Mouse (Mus musculus): ENCODE results near the gene Med11.
"Not testable (repeated sequence)": the region's sequence is repeated elsewhere in the genome, so short reads cannot be mapped to it uniquely, and the experiment has no call there.

The Med11 gene

DNA sequence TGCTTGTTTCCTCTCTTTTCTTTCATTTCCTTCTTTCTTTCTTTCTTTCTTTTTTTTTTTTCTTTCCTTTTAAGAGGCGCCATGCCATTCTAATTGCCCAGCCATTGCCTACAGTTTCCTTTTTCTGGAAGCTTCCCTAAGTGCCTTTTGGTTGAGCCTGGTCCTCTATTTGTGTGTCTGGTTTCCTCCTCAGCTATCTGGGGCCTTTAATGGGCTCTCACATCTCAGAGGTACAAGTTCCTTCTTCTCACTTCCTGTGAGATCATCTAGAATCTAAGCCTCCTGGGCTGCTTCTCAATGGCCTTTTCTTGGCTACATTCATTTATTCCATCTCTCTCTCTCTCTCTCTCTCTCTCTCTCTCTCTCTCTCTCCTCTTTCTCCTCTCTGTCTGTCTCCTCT lies 4.3 kb upstream of the Med11 start:
- no peak for DNase-seq (ENCODE audit: low spot score)

GRCm38 (mm10) chr11:70450926-70451325 lies 793 bp upstream of the Med11 start:
- no peak for DNase-seq (ENCODE audit: low spot score)

DNA sequence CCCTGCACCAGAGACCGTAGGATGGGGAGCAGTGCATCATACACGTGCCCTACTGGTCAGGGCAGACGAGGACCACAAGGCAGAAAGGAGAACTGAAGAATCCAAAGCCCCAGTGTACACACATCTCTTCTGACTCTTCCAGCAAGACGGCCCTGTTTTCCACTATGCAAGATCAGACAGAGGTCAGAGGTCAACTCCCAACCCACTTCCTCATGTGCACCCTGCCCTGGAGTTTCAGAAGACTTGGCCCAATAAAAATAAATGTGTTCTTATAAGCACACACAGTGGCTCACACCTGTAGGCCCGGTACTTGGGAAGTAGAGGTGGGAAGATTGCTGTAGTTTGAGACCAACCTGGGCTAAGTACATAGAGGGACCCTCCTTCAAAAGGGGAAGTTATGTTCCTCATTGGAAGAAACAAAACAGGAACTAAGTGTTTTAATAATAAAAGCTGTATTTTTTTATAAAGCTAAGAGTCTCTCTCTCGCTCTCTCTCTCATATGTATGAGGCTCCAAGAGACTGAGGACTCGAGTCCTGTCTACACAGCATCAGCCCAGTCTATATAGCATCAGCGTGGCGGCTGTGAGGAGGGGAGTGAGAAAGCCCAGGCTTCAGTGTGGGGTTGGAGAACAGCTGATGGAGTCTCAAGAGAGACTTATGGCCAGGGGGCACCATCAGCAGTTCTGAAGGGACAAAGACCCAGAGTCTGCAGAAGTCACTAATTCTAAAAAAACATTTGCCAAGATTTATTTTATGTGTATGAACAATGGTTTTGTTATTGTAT lies 1.7 kb downstream of the Med11 start:
- DNase-seq (ENCODE audit: low spot score): no peak

DNA sequence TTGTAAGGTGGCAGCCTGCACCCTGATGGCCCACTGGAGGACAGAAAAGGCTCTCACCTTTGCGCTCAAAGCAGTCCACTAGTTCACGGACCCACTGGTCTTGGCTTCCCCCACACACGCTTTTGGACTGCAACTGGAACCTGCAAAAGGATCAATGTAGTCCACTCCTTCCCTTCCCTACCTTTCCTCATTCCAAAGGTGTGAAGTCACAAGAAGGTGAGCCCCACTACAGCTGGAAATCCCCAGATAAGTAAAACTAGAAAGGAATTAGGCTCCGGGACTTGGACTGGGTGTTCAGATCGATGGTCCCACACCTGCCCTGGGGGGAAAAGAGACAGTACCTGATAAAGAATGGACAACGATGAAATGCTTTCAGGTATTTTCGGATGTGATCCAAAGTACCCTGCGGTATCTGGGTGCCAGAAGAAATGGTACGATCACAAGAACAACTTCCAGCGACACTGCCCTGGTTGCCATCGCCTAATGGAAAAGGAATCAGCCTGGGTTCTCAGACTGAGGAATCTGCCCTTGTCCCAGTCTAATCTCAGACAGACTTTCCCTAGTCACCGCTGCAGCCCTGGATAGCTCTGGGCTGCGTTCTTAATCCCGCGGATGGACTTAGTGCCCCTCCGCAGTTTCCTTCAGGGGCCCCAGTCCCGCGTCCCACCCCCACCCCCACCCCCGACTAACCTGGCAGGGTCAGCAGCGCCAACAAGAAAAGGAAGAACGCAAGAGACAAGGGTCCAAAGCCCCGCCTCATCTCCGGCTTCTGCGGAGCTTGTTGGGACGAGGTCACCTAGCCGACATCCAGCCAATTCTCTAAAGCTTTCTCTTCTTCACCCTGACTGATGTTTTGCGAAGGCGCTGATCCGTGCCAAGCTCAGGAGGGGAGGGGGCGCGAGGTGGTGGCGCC lies 7.2 kb downstream of the Med11 start, which contains the start of gene Zmynd15:
Gene Zmynd15 (plus strand): TSS at position 746 of the 913 bp plus-strand sequence.
- no peak for DNase-seq (ENCODE audit: low spot score)

- DNase-seq (ENCODE audit: low spot score): no peak
These were observed 7.9 kb downstream of the Med11 start, which contains the start of gene Cxcl16 for GRCm38 (mm10) chr11:70459601-70460101. TSS of gene Cxcl16 (minus strand) at chr11:70459984.

DNA sequence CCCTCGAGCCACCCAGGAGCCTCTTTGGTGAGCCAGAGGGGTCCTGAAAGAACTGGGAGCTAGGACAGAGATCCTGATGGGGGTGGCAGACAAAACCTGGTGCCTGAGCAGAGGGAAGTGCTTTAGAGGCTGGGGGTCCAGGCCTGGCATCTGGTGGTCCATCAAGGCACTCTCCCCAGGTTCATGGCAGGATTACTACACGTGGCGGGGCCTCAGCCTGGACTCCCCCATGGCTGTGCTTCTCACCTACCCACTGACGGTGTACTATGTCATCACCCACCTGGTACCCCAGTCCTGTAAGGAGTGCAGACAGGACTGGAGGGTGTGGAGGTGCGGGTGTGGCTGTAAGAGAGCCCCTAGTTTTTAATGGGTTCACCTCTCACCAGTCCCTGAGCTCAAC lies 12.3 kb downstream of the Med11 start:
- no peak for DNase-seq (ENCODE audit: low spot score)

GRCm38 (mm10) chr11:70465211-70465610 lies 13.5 kb downstream of the Med11 start:
- DNase-seq (ENCODE audit: low spot score): no peak

- DNase-seq (ENCODE audit: low spot score): no peak
These were observed 14.1 kb downstream of the Med11 start for GRCm38 (mm10) chr11:70465824-70466223.

- DNase-seq (ENCODE audit: low spot score): no peak
These were observed 16.3 kb downstream of the Med11 start for GRCm38 (mm10) chr11:70467902-70468619.

DNA sequence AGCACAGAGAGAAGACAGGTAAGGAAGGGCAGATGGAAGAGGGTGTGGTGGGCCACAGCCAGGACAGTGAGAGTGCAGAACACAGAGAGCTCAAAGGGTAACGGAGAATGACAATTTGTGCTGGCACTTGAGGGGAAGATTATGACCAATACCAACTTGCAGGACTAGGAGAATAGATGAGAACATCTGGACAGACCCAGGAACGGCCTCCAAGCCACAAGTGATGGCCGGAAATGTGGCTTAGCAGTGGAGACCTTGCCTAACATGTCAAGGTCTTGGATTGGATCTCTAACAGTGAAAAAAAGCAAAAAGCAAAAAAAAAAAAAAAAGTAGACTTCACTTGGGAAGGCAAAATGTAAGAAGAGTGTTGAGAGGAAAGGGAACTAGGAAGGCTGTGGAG lies 18.0 kb downstream of the Med11 start:
- DNase-seq (ENCODE audit: low spot score): no peak

- DNase-seq (ENCODE audit: low spot score): no peak
These were observed 21.0 kb downstream of the Med11 start for GRCm38 (mm10) chr11:70472716-70473115.

GRCm38 (mm10) chr11:70473291-70473690 lies 21.6 kb downstream of the Med11 start:
- DNase-seq (ENCODE audit: low spot score): not testable (repeated sequence)

DNA sequence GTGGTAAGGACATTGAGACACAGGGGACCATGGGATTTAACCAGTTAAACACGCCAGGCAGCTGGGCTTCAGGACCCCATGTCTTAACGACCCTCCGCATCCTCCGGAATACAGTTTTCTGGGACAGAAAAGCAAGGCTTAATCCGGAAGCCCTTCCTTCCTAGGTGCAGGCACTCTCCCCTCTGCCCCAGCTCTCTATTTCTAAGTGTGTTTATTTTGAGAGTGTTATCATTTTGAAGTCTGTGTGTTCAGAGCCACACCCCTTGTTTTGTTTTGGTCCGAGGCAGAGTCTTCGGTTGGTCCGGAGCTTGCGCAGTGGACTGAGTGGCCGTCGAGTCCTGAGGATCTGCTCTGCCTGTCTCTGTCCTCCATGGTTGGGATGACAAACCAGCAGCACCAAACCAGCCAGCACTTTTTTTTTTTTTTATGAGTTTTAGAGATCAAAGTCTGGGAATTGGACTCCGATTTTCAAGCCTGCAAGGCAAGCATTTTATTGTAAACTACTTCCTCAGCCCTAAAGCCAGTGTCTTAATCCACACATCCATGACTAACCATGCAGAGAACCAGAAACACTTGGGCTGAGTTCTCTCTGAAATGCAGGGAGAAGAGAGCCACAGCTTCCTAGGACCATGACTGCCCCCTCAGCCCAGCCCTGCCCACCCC lies 23.3 kb downstream of the Med11 start:
- no peak for DNase-seq (ENCODE audit: low spot score)

DNA sequence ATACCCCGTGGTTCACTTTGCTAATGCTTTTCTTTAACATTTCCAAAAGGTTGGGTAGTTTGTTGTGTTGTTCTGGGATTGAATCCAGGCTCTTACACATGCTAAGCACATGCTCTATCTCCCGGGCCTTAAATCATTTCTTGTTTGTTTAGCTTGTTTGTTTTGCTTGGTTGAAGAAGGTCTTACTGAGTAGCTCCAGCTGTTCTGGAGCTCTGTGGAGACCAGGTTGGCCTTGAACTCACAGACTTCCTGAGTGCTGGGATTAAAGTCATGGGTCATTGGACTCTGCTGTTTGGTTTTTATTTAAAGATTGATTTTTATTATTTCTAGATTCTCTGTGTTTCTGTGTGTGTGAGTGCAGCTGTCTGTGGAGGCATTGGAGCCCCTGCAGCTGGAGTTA lies 33.8 kb downstream of the Med11 start:
- no peak for DNase-seq (ENCODE audit: low spot score)

DNA sequence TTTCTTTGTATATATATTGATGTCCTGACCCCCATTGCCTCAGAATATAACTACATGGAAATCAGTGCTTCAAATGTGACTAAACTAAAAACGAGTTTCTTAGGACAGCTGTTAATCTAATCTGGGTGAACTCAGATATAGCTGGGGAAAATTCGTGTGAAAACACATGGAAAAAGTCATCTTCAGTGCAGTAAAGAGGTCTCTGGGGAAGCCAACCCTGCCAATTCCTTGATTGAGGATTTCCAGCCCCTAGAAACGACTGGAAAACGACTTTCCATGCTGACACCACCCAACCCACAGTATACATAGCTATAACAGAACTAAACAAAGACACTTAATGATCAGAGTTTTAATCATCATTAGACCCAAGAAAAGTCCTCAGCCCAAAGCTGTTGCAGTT lies 36.1 kb downstream of the Med11 start:
- DNase-seq (ENCODE audit: low spot score): no peak

- no peak for DNase-seq (ENCODE audit: low spot score)
These were observed 37.4 kb downstream of the Med11 start for GRCm38 (mm10) chr11:70489138-70489537.

GRCm38 (mm10) chr11:70489684-70490083 lies 38.0 kb downstream of the Med11 start:
- DNase-seq (ENCODE audit: low spot score): no peak

DNA sequence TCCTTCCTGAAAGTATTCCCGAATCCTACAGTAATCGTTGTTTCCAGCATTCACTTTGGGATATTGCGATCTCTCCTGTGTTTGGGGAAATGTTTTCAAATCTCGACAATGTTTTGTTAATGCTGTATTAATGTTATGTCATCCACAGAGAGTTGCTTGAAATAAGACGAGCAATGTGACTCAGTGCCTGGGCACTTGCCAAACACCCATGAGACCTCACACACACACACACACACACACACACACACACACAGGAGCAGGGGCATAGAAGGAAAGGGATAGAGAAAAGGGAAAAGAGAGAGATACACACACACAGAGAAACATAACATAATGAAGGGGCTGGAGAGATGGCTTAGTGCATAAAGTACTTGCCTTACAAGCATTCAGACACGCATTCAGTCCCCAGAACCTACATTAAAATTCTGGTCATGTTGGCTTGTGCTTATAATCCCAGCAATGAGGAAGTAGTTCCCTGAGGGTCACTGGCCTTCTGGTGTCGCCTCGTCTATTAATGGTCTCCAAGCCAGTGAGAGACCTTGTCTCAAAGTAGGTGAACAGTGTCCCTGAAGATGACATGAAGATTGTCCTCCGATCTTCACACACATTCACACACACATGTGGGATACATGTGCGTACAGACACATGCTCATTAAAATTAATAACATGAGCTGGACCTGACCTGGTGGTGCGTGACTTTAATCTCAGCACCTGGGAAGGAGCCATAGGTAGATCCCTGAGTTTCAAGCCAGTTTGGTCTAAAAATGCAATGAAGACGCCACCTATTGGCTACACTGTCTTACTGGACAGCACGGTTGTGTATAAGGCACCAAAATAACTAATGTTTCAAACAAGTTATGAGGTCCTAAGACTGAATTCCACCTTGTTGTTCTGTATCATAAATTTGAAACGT lies 48.1 kb downstream of the Med11 start:
- no peak for DNase-seq (ENCODE audit: low spot score)

DNA sequence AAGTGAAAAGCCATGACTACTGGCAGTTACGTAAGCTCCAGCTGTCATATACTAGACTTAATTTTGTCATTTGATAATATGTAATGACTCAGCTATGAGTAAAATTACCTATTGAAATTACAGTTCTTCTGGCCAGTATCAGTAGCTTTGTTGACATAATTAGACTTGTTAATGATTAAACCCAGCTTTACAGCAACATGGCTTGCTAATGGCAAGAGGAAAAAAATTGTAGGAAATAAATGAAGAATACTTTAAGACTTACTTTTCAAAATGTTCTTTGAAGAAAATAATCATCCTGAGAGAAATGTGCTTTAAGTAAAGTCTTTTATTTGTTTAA lies 48.7 kb downstream of the Med11 start:
- no peak for DNase-seq (ENCODE audit: low spot score)

DNA sequence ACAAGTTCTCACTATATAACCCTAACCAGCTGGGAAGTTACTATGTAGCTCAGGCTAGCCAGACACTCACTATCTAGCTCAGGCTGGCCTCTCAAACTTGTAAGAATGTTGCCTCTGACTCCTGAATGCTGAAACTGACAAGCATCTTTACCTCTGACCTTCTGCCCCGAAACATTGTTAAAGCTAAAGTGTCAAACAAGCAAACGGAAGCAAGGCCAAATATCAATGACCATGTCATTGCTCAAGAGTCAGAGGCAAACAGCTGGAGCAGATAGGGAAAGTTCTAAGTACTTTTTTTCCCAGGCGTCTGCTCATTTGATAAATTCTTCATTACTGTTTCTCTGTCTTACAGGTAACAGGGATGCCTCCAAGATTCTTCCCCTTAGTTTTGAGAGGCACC lies 50.3 kb downstream of the Med11 start:
- DNase-seq (ENCODE audit: low spot score): no peak

Data from T-cell, adult 2 months (primary cell).